Mouse (Mus musculus) heart, embryonic 16.5 days (tissue): ENCODE data around the gene Mettl27. TPM values are rescaled to one million over a fixed set of nuclear protein-coding genes. Genes with fewer than 3 reads are reported as not detected.

ENCODE experiments used
- ATAC-seq: fragments of 200-750 bp; cut with Nextera tagmentation; replicated peaks from 2 replicates; pipeline ENCODE4 v1.8.0; 2017; ENCODE audit warnings: moderate number of reproducible peaks; ENCODE audit not compliant: insufficient read depth, low FRiP score; ENCODE audit errors: extremely low read depth
- H3K27ac ChIP-seq: fragments of 300-500 bp; sonication (generic); 2 replicates; pipeline ENCODE4 v1.5.1; 2014; ENCODE audit warnings: mild to moderate bottlenecking, low read length, control low read depth, moderate library complexity
- H3K27me3 ChIP-seq: fragments of 300-500 bp; sonication (generic); 2 replicates; pipeline ENCODE4 v1.6.1; 2014; ENCODE audit warnings: low read length, mixed read lengths; ENCODE audit not compliant: control insufficient read depth, insufficient read depth
- H3K36me3 ChIP-seq: fragments of 300-500 bp; sonication (generic); 2 replicates; pipeline ENCODE4 v1.6.1; 2014; ENCODE audit not compliant: control insufficient read depth, insufficient read depth
- H3K4me1 ChIP-seq: fragments of 300-500 bp; sonication (generic); 2 replicates; pipeline ENCODE4 v1.6.1; 2014; ENCODE audit warnings: low read length, mixed read lengths; ENCODE audit not compliant: control insufficient read depth, insufficient read depth
- H3K4me2 ChIP-seq: fragments of 300-500 bp; sonication (generic); 2 replicates; pipeline ENCODE4 v1.6.1; 2014; ENCODE audit warnings: low read depth, mild to moderate bottlenecking, control low read depth, low read length
- H3K4me3 ChIP-seq: fragments of 300-500 bp; sonication (generic); 2 replicates; pipeline ENCODE4 v1.5.1; 2014; ENCODE audit warnings: mild to moderate bottlenecking, control low read depth, low read length
- H3K9ac ChIP-seq: fragments of 300-500 bp; sonication (generic); 2 replicates; pipeline ENCODE4 v1.6.1; 2014; ENCODE audit warnings: low read length, control low read depth
- H3K9me3 ChIP-seq: fragments of 300-500 bp; sonication (generic); replicated peaks from 2 replicates; pipeline ENCODE4 v1.6.1; 2016; ENCODE audit warnings: low read length; ENCODE audit not compliant: control insufficient read depth
- WGBS: fragments of 180-500 bp; shearing (Covaris S2); extraction: QIAGEN DNeasy Blood & Tissue Kit; methylation state at CpG from one replicate; pipeline ENCODE4 v1.1.7; 2014; 5-methylcytosine and 5-hydroxymethylcytosine counted together
- polyA plus RNA-seq: library from polyadenylated mRNA; unstranded; fragments of >200 nt; fragmentation: Nextera tagmentation; extraction: Ambion mirVana; gene quantifications from 2 replicates; pipeline ENCODE4 v1.2.1, GENCODE M21; 2015

The Mettl27 gene
- polyA plus RNA-seq, 1 experiment from 2014 or later: 9.1 TPM

DNA sequence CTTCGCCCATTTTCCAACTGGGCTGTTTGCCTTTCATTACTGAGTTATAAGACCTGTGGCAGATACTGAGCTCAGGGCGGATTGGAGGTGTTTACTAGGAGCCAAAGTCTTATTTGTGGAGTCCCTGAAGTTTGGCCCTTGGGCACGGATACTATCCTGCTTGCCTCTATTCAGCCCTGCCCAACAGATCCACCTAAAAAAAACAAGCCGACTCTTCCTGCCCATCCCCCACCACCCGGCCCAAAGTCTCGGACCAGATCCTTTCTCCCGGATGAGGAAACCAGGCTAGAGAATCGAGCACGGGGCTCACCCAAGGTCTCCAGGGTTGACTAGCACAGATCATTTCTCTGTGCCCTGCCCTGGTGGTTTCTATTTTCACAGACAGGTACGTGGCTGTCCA lies 49.0 kb downstream of the Mettl27 start:
- no peaks in the 10 kb centered on the region for H3K9me3 ChIP-seq
- H3K27ac ChIP-seq: no peak overlapping the region
- peaks cover 23% of the 10 kb centered on the region for H3K27me3 ChIP-seq
- no peak for ATAC-seq
- no peaks in the 10 kb centered on the region for H3K36me3 ChIP-seq
- H3K4me2 ChIP-seq: no peak overlapping the region
- peaks cover 6% of the 10 kb centered on the region for H3K4me1 ChIP-seq
- H3K9ac ChIP-seq: no peak overlapping the region
- WGBS: 47% methylated on average over 10 of the region's 10 CpGs
- H3K4me3 ChIP-seq: no peak overlapping the region

DNA sequence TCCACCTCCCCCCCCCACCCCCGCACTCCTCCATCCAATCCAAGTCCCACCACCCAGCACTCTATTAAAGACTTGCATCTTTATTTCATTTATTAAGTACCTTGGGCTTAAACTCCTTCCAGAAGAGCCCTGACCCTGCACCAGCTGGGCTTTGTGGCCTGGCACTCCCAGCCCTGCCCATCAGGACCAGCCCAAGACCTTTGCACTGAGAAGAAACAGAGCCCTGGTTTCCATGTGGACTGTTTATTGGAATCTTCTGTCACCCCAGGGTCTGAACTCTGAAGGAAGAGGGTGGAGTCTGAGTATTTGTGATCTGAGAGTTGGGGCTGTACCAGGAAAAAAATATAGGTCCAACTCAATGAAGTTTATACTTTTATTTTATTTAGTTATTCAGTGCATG lies 50.9 kb downstream of the Mettl27 start:
- H3K36me3 ChIP-seq: no peaks in the 10 kb centered on the region
- no peak overlapping the region for H3K4me2 ChIP-seq
- no peak overlapping the region for H3K27ac ChIP-seq
- ATAC-seq: no peak
- peaks cover 13% of the 10 kb centered on the region for H3K4me1 ChIP-seq
- H3K9ac ChIP-seq: no peak overlapping the region
- H3K27me3 ChIP-seq: peaks cover 42% of the 10 kb centered on the region
- H3K9me3 ChIP-seq: no peaks in the 10 kb centered on the region
- no peak overlapping the region for H3K4me3 ChIP-seq
- 93% methylated on average over 1 of the region's 1 CpGs for WGBS

GRCm38 (mm10) chr5:134983771-134984170 lies 51.6 kb downstream of the Mettl27 start:
- 46% methylated on average over 3 of the region's 3 CpGs for WGBS
- H3K9me3 ChIP-seq: no peaks in the 10 kb centered on the region
- no peaks in the 10 kb centered on the region for H3K36me3 ChIP-seq
- no peak overlapping the region for H3K4me3 ChIP-seq
- no peak for ATAC-seq
- H3K9ac ChIP-seq: no peak overlapping the region
- no peak overlapping the region for H3K4me2 ChIP-seq
- peaks cover 48% of the 10 kb centered on the region for H3K27me3 ChIP-seq
- H3K27ac ChIP-seq: no peak overlapping the region
- peaks cover 13% of the 10 kb centered on the region for H3K4me1 ChIP-seq

DNA sequence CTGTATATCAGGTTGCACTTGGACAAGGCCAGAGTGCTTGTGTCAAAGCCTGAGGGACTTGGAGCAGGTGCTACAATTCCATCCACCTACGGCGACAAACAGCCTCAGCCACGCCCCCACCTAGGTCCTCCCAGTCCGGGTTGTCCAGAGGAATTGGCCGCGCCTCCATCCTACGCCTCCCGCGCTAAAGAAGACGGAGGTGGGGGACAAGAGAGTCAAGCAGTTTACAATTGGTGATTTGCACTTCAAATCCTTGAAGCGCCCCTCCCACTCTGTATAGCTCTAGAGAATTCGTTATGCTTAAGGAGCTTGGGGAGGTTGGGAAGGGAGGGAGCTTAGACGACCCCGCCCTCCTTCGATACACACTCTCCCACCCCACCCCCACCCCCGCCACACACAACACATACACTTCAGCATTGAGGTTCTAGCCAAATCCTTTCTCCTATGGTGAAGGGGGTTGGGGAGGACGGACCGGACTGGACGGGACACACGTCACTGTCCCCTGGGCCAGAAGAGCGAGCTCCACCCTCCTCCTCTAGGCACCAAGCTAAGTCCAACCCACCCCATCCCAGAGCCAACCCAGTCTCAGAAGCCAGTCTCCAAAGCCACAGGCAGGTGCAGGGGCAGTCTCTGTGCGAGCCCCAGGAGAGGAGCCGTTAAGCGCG lies 53.6 kb downstream of the Mettl27 start, which contains the start of gene Cldn3:
Cldn3 (plus strand) TSS at position 582 of the 665 bp plus-strand sequence.
- peaks cover 13% of the 10 kb centered on the region for H3K4me1 ChIP-seq
- ATAC-seq: peak; percentile 33; the same call in 1 of the 2 replicates

DNA sequence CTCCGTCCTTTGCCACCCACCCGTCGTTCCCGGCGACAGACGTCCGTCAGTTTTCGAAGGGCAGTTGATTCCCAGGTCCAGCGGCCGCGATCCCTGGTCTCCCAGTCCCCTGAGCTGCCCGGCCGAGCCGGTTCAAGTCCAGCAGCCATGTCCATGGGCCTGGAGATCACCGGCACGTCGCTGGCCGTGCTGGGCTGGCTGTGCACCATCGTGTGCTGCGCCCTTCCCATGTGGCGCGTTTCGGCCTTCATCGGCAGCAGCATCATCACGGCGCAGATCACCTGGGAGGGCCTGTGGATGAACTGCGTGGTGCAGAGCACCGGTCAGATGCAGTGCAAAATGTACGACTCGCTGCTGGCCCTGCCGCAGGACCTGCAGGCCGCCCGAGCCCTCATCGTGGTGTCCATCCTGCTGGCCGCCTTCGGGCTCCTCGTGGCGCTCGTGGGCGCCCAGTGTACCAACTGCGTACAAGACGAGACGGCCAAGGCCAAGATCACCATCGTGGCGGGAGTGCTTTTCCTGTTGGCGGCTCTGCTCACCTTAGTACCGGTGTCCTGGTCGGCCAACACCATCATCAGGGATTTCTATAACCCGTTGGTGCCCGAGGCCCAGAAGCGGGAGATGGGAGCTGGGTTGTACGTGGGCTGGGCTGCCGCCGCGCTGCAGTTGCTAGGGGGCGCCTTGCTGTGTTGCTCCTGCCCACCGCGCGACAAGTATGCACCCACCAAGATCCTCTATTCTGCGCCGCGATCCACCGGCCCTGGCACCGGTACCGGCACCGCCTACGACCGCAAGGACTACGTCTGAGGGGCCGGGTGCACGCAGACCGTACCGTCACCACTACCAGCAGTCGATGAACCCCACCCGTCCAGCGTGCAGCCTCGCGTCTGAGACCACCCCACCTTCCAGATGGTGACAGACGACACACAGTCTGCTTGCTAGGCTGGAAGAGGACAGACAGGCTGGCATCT lies 54.4 kb downstream of the Mettl27 start:
- no peak overlapping the region for H3K27ac ChIP-seq
- peak overlapping the region; percentile 37 for H3K4me3 ChIP-seq
- peaks cover 13% of the 10 kb centered on the region for H3K4me1 ChIP-seq
- H3K27me3 ChIP-seq: peaks cover 53% of the 10 kb centered on the region
- H3K9ac ChIP-seq: peak overlapping the region; percentile 42
- ATAC-seq: no peak
- H3K4me2 ChIP-seq: peak overlapping the region; percentile 56
- H3K9me3 ChIP-seq: no peaks in the 10 kb centered on the region
- WGBS: 5% methylated on average over 79 of the region's 79 CpGs
- no peaks in the 10 kb centered on the region for H3K36me3 ChIP-seq

More for the DNA sequence above, 53.6 kb downstream of the Mettl27 start, which contains the start of gene Cldn3:
- peaks cover 53% of the 10 kb centered on the region for H3K27me3 ChIP-seq
- peak within 1 kb of the TSS; percentile 37 for H3K4me3 ChIP-seq
- no peaks in the 10 kb centered on the region for H3K9me3 ChIP-seq
- no peaks in the 10 kb centered on the region for H3K36me3 ChIP-seq
- H3K27ac ChIP-seq: no peak within 1 kb of the TSS
- H3K4me2 ChIP-seq: peak within 1 kb of the TSS; percentile 56
- WGBS: 2% methylated on average over 25 of the region's 25 CpGs
- H3K9ac ChIP-seq: peak within 1 kb of the TSS; percentile 42

DNA sequence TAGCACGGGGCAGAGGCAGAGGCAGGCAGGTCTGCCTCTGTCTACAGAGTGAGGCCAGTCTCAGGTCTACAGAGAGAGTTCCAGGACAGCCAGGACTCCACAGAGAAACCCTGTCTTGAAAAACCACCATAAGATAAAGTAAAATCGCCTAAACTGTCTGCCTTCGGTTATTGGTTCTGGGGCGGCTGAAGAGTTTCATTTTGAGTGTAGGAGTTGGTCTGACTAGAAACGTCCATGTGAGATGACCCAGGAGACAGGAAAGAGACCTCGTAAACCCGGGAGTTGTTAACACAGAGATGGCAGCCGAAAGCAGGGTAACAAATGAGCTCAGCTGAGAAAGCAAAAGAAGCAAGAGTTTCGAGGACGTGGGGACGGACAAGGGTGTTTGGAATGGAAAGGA lies 57.0 kb downstream of the Mettl27 start:
- no peak overlapping the region for H3K4me2 ChIP-seq
- H3K27me3 ChIP-seq: peaks cover 50% of the 10 kb centered on the region

GRCm38 (mm10) chr5:134989741-134990140 lies 57.6 kb downstream of the Mettl27 start:
- Histone ChIP-seq H3K4me3 (no peak overlapping the region), H3K27me3 (peaks cover 45% of the 10 kb centered on the region), H3K4me1 (peaks cover 13% of the 10 kb centered on the region), H3K36me3 (no peaks in the 10 kb centered on the region), H3K4me2 (no peak overlapping the region), H3K27ac (no peak overlapping the region), H3K9me3 (no peaks in the 10 kb centered on the region), H3K9ac (no peak overlapping the region)
- WGBS: 32% methylated on average over 6 of the region's 6 CpGs
- no peak for ATAC-seq

More for the DNA sequence above, 57.0 kb downstream of the Mettl27 start:
- H3K36me3 ChIP-seq: no peaks in the 10 kb centered on the region
- no peak overlapping the region for H3K27ac ChIP-seq
- H3K9me3 ChIP-seq: no peaks in the 10 kb centered on the region
- H3K9ac ChIP-seq: no peak overlapping the region
- no peak for ATAC-seq
- H3K4me1 ChIP-seq: peaks cover 13% of the 10 kb centered on the region
- no peak overlapping the region for H3K4me3 ChIP-seq
- WGBS: 57% methylated on average over 11 of the region's 11 CpGs
